Mouse (Mus musculus): ENCODE data around the gene Susd6. TPM values are rescaled to one million over a fixed set of nuclear protein-coding genes. Genes with fewer than 3 reads are reported as not detected.

Susd6 gene
- total and polyA plus RNA-seq, 3 experiments: 7.8 to 11.0 (median 8.7) TPM

- dilution Hi-C loops (cut with MboI; ENCODE audit: extremely low pct_ligation_motif_present, extremely low pct_unique_long_range_greater_than_20kb, low sequenced_read_pairs): no loop called here
Measured at GRCm38 (mm10) chr12:80813872-80814271, 23.6 kb downstream of the Susd6 start.

GRCm38 (mm10) chr12:80814529-80814928 lies 24.2 kb downstream of the Susd6 start:
- Histone ChIP-seq H3K4me1 (ENCODE audit: control insufficient read depth in 1 of 2, insufficient read depth in 2 of 2) (peaks cover 0 to 61% of the 10 kb centered on the region in 2 experiments; a peak in 2 of 4 replicates), H3K79me2 (replicated peaks; ENCODE audit: control insufficient read depth, extremely low read depth, insufficient read depth, poor library complexity, severe bottlenecking) (peaks cover 4% of the 10 kb centered on the region; the same call in 1 of the 2 replicates), H3K4me2 (ENCODE audit: insufficient read depth, low read depth, poor library complexity, severe bottlenecking) (no peak overlapping the region), H3K9me3 (replicated peaks; ENCODE audit: low read length) (no peaks in the 10 kb centered on the region), H3K27ac (ENCODE audit: insufficient read depth, low read depth) (no peak overlapping the region), H3K9ac (ENCODE audit: insufficient read depth, low read depth) (no peak overlapping the region), H3K4me3 (replicated peaks in 1 of 3; ENCODE audit: low read depth in 2 of 3, low read length in 2 of 3, poor library complexity in 1 of 3) (no peak overlapping the region), H3K27me3 (replicated peaks) (no peaks in the 10 kb centered on the region), H3K36me3 (replicated peaks in 1 of 2; ENCODE audit: control insufficient read depth in 1 of 2, insufficient read depth in 1 of 2, low read length in 1 of 2) (peaks cover 0 to 3% of the 10 kb centered on the region in 2 experiments)
- TF ChIP-seq ZC3H11A (IDR thresholded peaks at IDR 0.05; ENCODE audit: low read depth, low read length) (no peak), MAZ (IDR thresholded peaks at IDR 0.05; ENCODE audit: low read depth, low read length) (no peak), JUN (IDR thresholded peaks at IDR 0.05; ENCODE audit: insufficient read depth, low read depth, low read length) (no peak), SIN3A (IDR thresholded peaks at IDR 0.05; ENCODE audit: low read length) (no peak), EP300 (IDR thresholded peaks at IDR 0.05; ENCODE audit: low read length) (no peak), MAFK (IDR thresholded peaks at IDR 0.05; ENCODE audit: insufficient replicate concordance, low read length) (no peak), ZNF384 (IDR thresholded peaks at IDR 0.05; ENCODE audit: low read depth, low read length) (no peak), ZKSCAN1 (IDR thresholded peaks at IDR 0.05; ENCODE audit: borderline replicate concordance, low read depth, low read length) (no peak), HCFC1 (IDR thresholded peaks at IDR 0.05; ENCODE audit: low read depth, low read length) (no peak), PAX5 (IDR thresholded peaks at IDR 0.05; ENCODE audit: low read length) (no peak), BHLHE40 (IDR thresholded peaks at IDR 0.05; ENCODE audit: low read depth, low read length) (no peak), MXI1 (IDR thresholded peaks at IDR 0.05; ENCODE audit: low read depth, low read length) (no peak), USF2 (conservative IDR thresholded peaks at IDR 0.05; ENCODE audit: low read depth, low read length) (no peak), MEF2A (IDR thresholded peaks at IDR 0.05; ENCODE audit: borderline replicate concordance, low read depth, low read length) (no peak), CHD2 (IDR thresholded peaks at IDR 0.05; ENCODE audit: low read length) (no peak), RAD21 (IDR thresholded peaks at IDR 0.05; ENCODE audit: low read depth, low read length) (no peak), RCOR1 (conservative IDR thresholded peaks at IDR 0.05; ENCODE audit: low read depth, low read length) (no peak), MYC (IDR thresholded peaks at IDR 0.05; ENCODE audit: low read depth, low read length) (no peak), JUND (conservative IDR thresholded peaks at IDR 0.05; ENCODE audit: low read depth, low read length) (no peak)
- in situ Hi-C loops (cut with MboI; ENCODE audit: low pct_ligation_motif_present, low pct_unique_long_range_greater_than_20kb, low sequenced_read_pairs) (no loop called here), dilution Hi-C loops (cut with MboI; ENCODE audit: extremely low pct_ligation_motif_present, extremely low pct_unique_long_range_greater_than_20kb, low sequenced_read_pairs) (no loop called here)
- DNase-seq (ENCODE audit: extremely low read depth): no peak

More at GRCm38 (mm10) chr12:80813872-80814271, 23.6 kb downstream of the Susd6 start:
- Histone ChIP-seq H3K79me2 (replicated peaks; ENCODE audit: control insufficient read depth, extremely low read depth, insufficient read depth, poor library complexity, severe bottlenecking) (peaks cover 4% of the 10 kb centered on the region; the same call in 1 of the 2 replicates), H3K4me1 (ENCODE audit: control insufficient read depth in 1 of 2, insufficient read depth in 2 of 2) (peaks cover 0 to 67% of the 10 kb centered on the region in 2 experiments; a peak in 2 of 4 replicates), H3K27ac (ENCODE audit: insufficient read depth, low read depth) (no peak overlapping the region), H3K4me2 (ENCODE audit: insufficient read depth, low read depth, poor library complexity, severe bottlenecking) (no peak overlapping the region), H3K27me3 (replicated peaks) (no peaks in the 10 kb centered on the region), H3K36me3 (replicated peaks in 1 of 2; ENCODE audit: control insufficient read depth in 1 of 2, insufficient read depth in 1 of 2, low read length in 1 of 2) (peaks cover 0 to 3% of the 10 kb centered on the region in 2 experiments), H3K9ac (ENCODE audit: insufficient read depth, low read depth) (no peak overlapping the region), H3K4me3 (replicated peaks in 1 of 3; ENCODE audit: low read depth in 2 of 3, low read length in 2 of 3, poor library complexity in 1 of 3) (no peak overlapping the region), H3K9me3 (replicated peaks; ENCODE audit: low read length) (no peaks in the 10 kb centered on the region)
- DNase-seq (ENCODE audit: extremely low read depth): no peak
- in situ Hi-C loops (cut with MboI; ENCODE audit: low pct_ligation_motif_present, low pct_unique_long_range_greater_than_20kb, low sequenced_read_pairs): no loop called here
- no peak for TF ChIP-seq JUND (conservative IDR thresholded peaks at IDR 0.05; ENCODE audit: low read depth, low read length)
- no peak for TF ChIP-seq CHD1 (IDR thresholded peaks at IDR 0.05; ENCODE audit: low read depth, low read length)
- no peak for TF ChIP-seq ZKSCAN1 (IDR thresholded peaks at IDR 0.05; ENCODE audit: borderline replicate concordance, low read depth, low read length)
- TF ChIP-seq TCF12 (IDR thresholded peaks at IDR 0.05; ENCODE audit: low read depth, low read length): no peak
- no peak for TF ChIP-seq MAFK (IDR thresholded peaks at IDR 0.05; ENCODE audit: insufficient replicate concordance, low read length)
- no peak for TF ChIP-seq IRF4 (IDR thresholded peaks at IDR 0.05; ENCODE audit: low read depth, low read length)
- no peak for TF ChIP-seq JUN (IDR thresholded peaks at IDR 0.05; ENCODE audit: insufficient read depth, low read depth, low read length)
- no peak for TF ChIP-seq RCOR1 (conservative IDR thresholded peaks at IDR 0.05; ENCODE audit: low read depth, low read length)
- TF ChIP-seq NRF1 (IDR thresholded peaks at IDR 0.05; ENCODE audit: low read depth, low read length): no peak
- no peak for TF ChIP-seq RAD21 (IDR thresholded peaks at IDR 0.05; ENCODE audit: low read depth, low read length)
- TF ChIP-seq CHD2 (IDR thresholded peaks at IDR 0.05; ENCODE audit: low read length): no peak
- no peak for TF ChIP-seq EP300 (IDR thresholded peaks at IDR 0.05; ENCODE audit: low read length)
- no peak for TF ChIP-seq E2F4 (IDR thresholded peaks at IDR 0.05; ENCODE audit: insufficient replicate concordance, low read depth, low read length)
- no peak for TF ChIP-seq MXI1 (IDR thresholded peaks at IDR 0.05; ENCODE audit: low read depth, low read length)
- no peak for TF ChIP-seq PAX5 (IDR thresholded peaks at IDR 0.05; ENCODE audit: low read length)
- no peak for TF ChIP-seq GABPA (IDR thresholded peaks at IDR 0.05; ENCODE audit: insufficient replicate concordance, low read depth, low read length)
- TF ChIP-seq HCFC1 (IDR thresholded peaks at IDR 0.05; ENCODE audit: low read depth, low read length): no peak
- no peak for TF ChIP-seq SIN3A (IDR thresholded peaks at IDR 0.05; ENCODE audit: low read length)
- no peak for TF ChIP-seq ELF1 (IDR thresholded peaks at IDR 0.05; ENCODE audit: low read depth, low read length)
- no peak for TF ChIP-seq USF2 (conservative IDR thresholded peaks at IDR 0.05; ENCODE audit: low read depth, low read length)

Measured in CH12.LX (cell line).